Mouse (Mus musculus): Measurements from ENCODE around the gene Aoc1. TPM values are rescaled to one million over a fixed set of nuclear protein-coding genes. Genes with fewer than 3 reads are reported as not detected.

Aoc1 gene
- total and polyA plus RNA-seq, 2 experiments from 2014 or later: 1.6 TPM; not detected in 1

GRCm38 (mm10) chr6:48951630-48952029 is 78.9 kb downstream of the Aoc1 start:
- H3K4me3 ChIP-seq (ENCODE audit: low read depth, low read length): no peak overlapping the region
- TF ChIP-seq CTCF (IDR thresholded peaks at IDR 0.05; ENCODE audit: low read depth): no peak
- H3K27me3 ChIP-seq (ENCODE audit: insufficient read depth, low read length): no peaks in the 10 kb centered on the region
- H3K27ac ChIP-seq (ENCODE audit: low read depth, low read length): no peak overlapping the region
- WGBS: 88% methylated on average over 6 of the region's 6 CpGs
- no peaks in the 10 kb centered on the region for H3K4me1 ChIP-seq (ENCODE audit: insufficient read depth)
- DNase-seq: no peak
- no peaks in the 10 kb centered on the region for H3K36me3 ChIP-seq (ENCODE audit: insufficient read depth)
- H3K9ac ChIP-seq: no peak overlapping the region
- H3K9me3 ChIP-seq (ENCODE audit: low read length): no peaks in the 10 kb centered on the region
- no peak overlapping the region for H3K4me2 ChIP-seq (ENCODE audit: low read depth)
- ATAC-seq: no peak

GRCm38 (mm10) chr6:48953220-48953619 is 80.5 kb downstream of the Aoc1 start:
- 84% methylated on average over 5 of the region's 5 CpGs for WGBS
- H3K4me1 ChIP-seq (ENCODE audit: insufficient read depth): no peaks in the 10 kb centered on the region
- no peaks in the 10 kb centered on the region for H3K27me3 ChIP-seq (ENCODE audit: insufficient read depth, low read length)
- H3K4me2 ChIP-seq (ENCODE audit: low read depth): no peak overlapping the region
- no peak overlapping the region for H3K4me3 ChIP-seq (ENCODE audit: low read depth, low read length)
- no peak for TF ChIP-seq CTCF (IDR thresholded peaks at IDR 0.05; ENCODE audit: low read depth)
- no peaks in the 10 kb centered on the region for H3K36me3 ChIP-seq (ENCODE audit: insufficient read depth)
- ATAC-seq (no peak), DNase-seq (no peak)
- no peak overlapping the region for H3K9ac ChIP-seq
- H3K9me3 ChIP-seq (ENCODE audit: low read length): no peaks in the 10 kb centered on the region
- no peak overlapping the region for H3K27ac ChIP-seq (ENCODE audit: low read depth, low read length)

- no peak for ATAC-seq
Measured at GRCm38 (mm10) chr6:48954211-48954610, 81.5 kb downstream of the Aoc1 start.

GRCm38 (mm10) chr6:48954946-48955345 is 82.2 kb downstream of the Aoc1 start:
- TF ChIP-seq CTCF (IDR thresholded peaks at IDR 0.05; ENCODE audit: low read depth): peak; percentile 59
- H3K9me3 ChIP-seq (ENCODE audit: low read length): no peaks in the 10 kb centered on the region
- H3K4me3 ChIP-seq (ENCODE audit: low read depth, low read length): no peak overlapping the region
- no peaks in the 10 kb centered on the region for H3K27me3 ChIP-seq (ENCODE audit: insufficient read depth, low read length)
- WGBS: 55% methylated on average over 1 of the region's 1 CpGs
- no peaks in the 10 kb centered on the region for H3K36me3 ChIP-seq (ENCODE audit: insufficient read depth)
- DNase-seq (peak; percentile 35), ATAC-seq (no peak)
- H3K4me2 ChIP-seq (ENCODE audit: low read depth): no peak overlapping the region
- H3K9ac ChIP-seq: no peak overlapping the region
- no peaks in the 10 kb centered on the region for H3K4me1 ChIP-seq (ENCODE audit: insufficient read depth)
- H3K27ac ChIP-seq (ENCODE audit: low read depth, low read length): no peak overlapping the region

More at GRCm38 (mm10) chr6:48954211-48954610, 81.5 kb downstream of the Aoc1 start:
- TF ChIP-seq CTCF (IDR thresholded peaks at IDR 0.05; ENCODE audit: low read depth): no peak
- DNase-seq: no peak
- Histone ChIP-seq H3K4me3 (ENCODE audit: low read depth, low read length) (no peak overlapping the region), H3K27me3 (ENCODE audit: insufficient read depth, low read length) (no peaks in the 10 kb centered on the region), H3K9ac (no peak overlapping the region), H3K27ac (ENCODE audit: low read depth, low read length) (no peak overlapping the region), H3K36me3 (ENCODE audit: insufficient read depth) (no peaks in the 10 kb centered on the region), H3K9me3 (ENCODE audit: low read length) (no peaks in the 10 kb centered on the region), H3K4me1 (ENCODE audit: insufficient read depth) (no peaks in the 10 kb centered on the region), H3K4me2 (ENCODE audit: low read depth) (no peak overlapping the region)
- WGBS: 89% methylated on average over 5 of the region's 5 CpGs

GRCm38 (mm10) chr6:48956785-48957184 is 84.1 kb downstream of the Aoc1 start:
- no peaks in the 10 kb centered on the region for H3K36me3 ChIP-seq (ENCODE audit: insufficient read depth)
- no peaks in the 10 kb centered on the region for H3K4me1 ChIP-seq (ENCODE audit: insufficient read depth)
- no peak overlapping the region for H3K27ac ChIP-seq (ENCODE audit: low read depth, low read length)
- no peak overlapping the region for H3K4me3 ChIP-seq (ENCODE audit: low read depth, low read length)
- no peaks in the 10 kb centered on the region for H3K27me3 ChIP-seq (ENCODE audit: insufficient read depth, low read length)
- DNase-seq (no peak), ATAC-seq (no peak)
- no peak overlapping the region for H3K4me2 ChIP-seq (ENCODE audit: low read depth)
- no peak for TF ChIP-seq CTCF (IDR thresholded peaks at IDR 0.05; ENCODE audit: low read depth)
- 87% methylated on average over 4 of the region's 4 CpGs for WGBS
- no peak overlapping the region for H3K9ac ChIP-seq
- no peaks in the 10 kb centered on the region for H3K9me3 ChIP-seq (ENCODE audit: low read length)

GRCm38 (mm10) chr6:48958053-48958452 is 85.4 kb downstream of the Aoc1 start:
- H3K36me3 ChIP-seq (ENCODE audit: insufficient read depth): no peaks in the 10 kb centered on the region
- TF ChIP-seq CTCF (IDR thresholded peaks at IDR 0.05; ENCODE audit: low read depth): peak; percentile 69
- no peak overlapping the region for H3K27ac ChIP-seq (ENCODE audit: low read depth, low read length)
- H3K9me3 ChIP-seq (ENCODE audit: low read length): no peaks in the 10 kb centered on the region
- DNase-seq (peak; percentile 67), ATAC-seq (peak; percentile 76)
- H3K4me3 ChIP-seq (ENCODE audit: low read depth, low read length): no peak overlapping the region
- H3K27me3 ChIP-seq (ENCODE audit: insufficient read depth, low read length): no peaks in the 10 kb centered on the region
- no peak overlapping the region for H3K4me2 ChIP-seq (ENCODE audit: low read depth)
- no peak overlapping the region for H3K9ac ChIP-seq
- no peaks in the 10 kb centered on the region for H3K4me1 ChIP-seq (ENCODE audit: insufficient read depth)
- WGBS: 52% methylated on average over 1 of the region's 1 CpGs

Other genes with a start within 250 kb of the Aoc1 start
- gene AI854703, start 246.1 kb upstream of the Aoc1 start, total RNA-seq (2014; rRNA removed): 24.4 and 24.5 TPM in 2 replicates
- gene AI854703, start 246.1 kb upstream of the Aoc1 start, polyA plus RNA-seq (2015; fragmentation: Nextera tagmentation; extraction: Ambion mirVana): 18.5 and 23.8 TPM in 2 replicates
- gene Gimap8, start 225.7 kb upstream of the Aoc1 start, total RNA-seq (2014; rRNA removed): 0.69 and 2.2 TPM in 2 replicates
- 0.45 and 0.46 TPM in 2 replicates for gene Gimap8, start 225.7 kb upstream of the Aoc1 start, polyA plus RNA-seq (2015; fragmentation: Nextera tagmentation; extraction: Ambion mirVana)
- 1.4 and 1.5 TPM in 2 replicates for gene Gimap9, start 196.8 kb upstream of the Aoc1 start, total RNA-seq (2014; rRNA removed)
- 0.79 and 1.3 TPM in 2 replicates for gene Gimap9, start 196.8 kb upstream of the Aoc1 start, polyA plus RNA-seq (2015; fragmentation: Nextera tagmentation; extraction: Ambion mirVana)
- 0.52 and 2.1 TPM in 2 replicates for gene Gimap4, start 188.3 kb upstream of the Aoc1 start, total RNA-seq (2014; rRNA removed)
- gene Gimap4, start 188.3 kb upstream of the Aoc1 start, polyA plus RNA-seq (2015; fragmentation: Nextera tagmentation; extraction: Ambion mirVana): 0.48 and 0.70 TPM in 2 replicates
- 6.5 and 6.6 TPM in 2 replicates for gene Gimap6, start 164.7 kb upstream of the Aoc1 start, total RNA-seq (2014; rRNA removed)
- gene Gimap6, start 164.7 kb upstream of the Aoc1 start, polyA plus RNA-seq (2015; fragmentation: Nextera tagmentation; extraction: Ambion mirVana): 5.8 and 6.5 TPM in 2 replicates
- gene Gm28053, start 154.3 kb upstream of the Aoc1 start, total RNA-seq (2014; rRNA removed): not detected in 2 replicates
- gene Gm28053, start 154.3 kb upstream of the Aoc1 start, polyA plus RNA-seq (2015; fragmentation: Nextera tagmentation; extraction: Ambion mirVana): 0.57 TPM in 1 of 2 replicates, not detected in the other
- not detected in 2 replicates for gene Gimap7, start 154.3 kb upstream of the Aoc1 start, total RNA-seq (2014; rRNA removed)
- not detected in 2 replicates for gene Gimap7, start 154.3 kb upstream of the Aoc1 start, polyA plus RNA-seq (2015; fragmentation: Nextera tagmentation; extraction: Ambion mirVana)
- 1.3 TPM in 2 replicates for gene Gimap1, start 133.8 kb upstream of the Aoc1 start, total RNA-seq (2014; rRNA removed)
- gene Gimap1, start 133.8 kb upstream of the Aoc1 start, polyA plus RNA-seq (2015; fragmentation: Nextera tagmentation; extraction: Ambion mirVana): 3.4 and 3.8 TPM in 2 replicates
- gene Gimap5, start 126.7 kb upstream of the Aoc1 start, total RNA-seq (2014; rRNA removed): 0.62 and 1.4 TPM in 2 replicates
- gene Gimap5, start 126.7 kb upstream of the Aoc1 start, polyA plus RNA-seq (2015; fragmentation: Nextera tagmentation; extraction: Ambion mirVana): 1.7 and 3.7 TPM in 2 replicates
- gene Gimap3, start 102.0 kb upstream of the Aoc1 start, total RNA-seq (2014; rRNA removed): not detected in 2 replicates
- not detected in 2 replicates for gene Gimap3, start 102.0 kb upstream of the Aoc1 start, polyA plus RNA-seq (2015; fragmentation: Nextera tagmentation; extraction: Ambion mirVana)
- 15.4 and 19.7 TPM in 2 replicates for gene Tmem176a, start 32.0 kb upstream of the Aoc1 start, total RNA-seq (2014; rRNA removed)
- 18.3 and 24.5 TPM in 2 replicates for gene Tmem176a, start 32.0 kb upstream of the Aoc1 start, polyA plus RNA-seq (2015; fragmentation: Nextera tagmentation; extraction: Ambion mirVana)
- gene Tmem176b, start 31.4 kb upstream of the Aoc1 start, total RNA-seq (2014; rRNA removed): 36.7 and 47.1 TPM in 2 replicates
- gene Tmem176b, start 31.4 kb upstream of the Aoc1 start, polyA plus RNA-seq (2015; fragmentation: Nextera tagmentation; extraction: Ambion mirVana): 75.3 and 103 TPM in 2 replicates
- gene 1600015I10Rik, start 57.0 kb downstream of the Aoc1 start, total RNA-seq (2014; rRNA removed): not detected in 2 replicates
- not detected in 2 replicates for gene 1600015I10Rik, start 57.0 kb downstream of the Aoc1 start, polyA plus RNA-seq (2015; fragmentation: Nextera tagmentation; extraction: Ambion mirVana)
- gene Doxl2, start 102.1 kb downstream of the Aoc1 start, total RNA-seq (2014; rRNA removed): not detected in 2 replicates
- gene Doxl2, start 102.1 kb downstream of the Aoc1 start, polyA plus RNA-seq (2015; fragmentation: Nextera tagmentation; extraction: Ambion mirVana): not detected in 2 replicates
- not detected in 2 replicates for gene Svs1, start 114.0 kb downstream of the Aoc1 start, total RNA-seq (2014; rRNA removed)
- not detected in 2 replicates for gene Svs1, start 114.0 kb downstream of the Aoc1 start, polyA plus RNA-seq (2015; fragmentation: Nextera tagmentation; extraction: Ambion mirVana)
- 0.92 and 1.6 TPM in 2 replicates for gene Gpnmb, start 163.7 kb downstream of the Aoc1 start, total RNA-seq (2014; rRNA removed)
- gene Gpnmb, start 163.7 kb downstream of the Aoc1 start, polyA plus RNA-seq (2015; fragmentation: Nextera tagmentation; extraction: Ambion mirVana): 1.4 and 1.8 TPM in 2 replicates
- gene Malsu1, start 200.9 kb downstream of the Aoc1 start, total RNA-seq (2014; rRNA removed): 25.5 and 28.0 TPM in 2 replicates
- 87.3 and 108 TPM in 2 replicates for gene Malsu1, start 200.9 kb downstream of the Aoc1 start, polyA plus RNA-seq (2015; fragmentation: Nextera tagmentation; extraction: Ambion mirVana)

All from forebrain, postnatal 0 days (tissue).